Mouse (Mus musculus) liver, adult 2 months (tissue): ENCODE data around the gene Grn. TPM values are rescaled to one million over a fixed set of nuclear protein-coding genes. Genes with fewer than 3 reads are reported as not detected.

Experiments
- DNase-seq: peaks from one replicate; pipeline ENCODE4 v3.0.0-alpha.2; 2011; ENCODE audit warnings: low read depth, low spot score; ENCODE audit errors: extremely low read depth
- H3K27ac ChIP-seq: fragments of 200-500 bp; replicated peaks from 2 replicates; pipeline ENCODE4 v1.5.1; 2012; ENCODE audit warnings: low read depth, mild to moderate bottlenecking, control low read depth, inconsistent platforms, low read length; ENCODE audit not compliant: insufficient read depth
- H3K27me3 ChIP-seq: fragments of 200-500 bp; 2 replicates; pipeline ENCODE4 v1.6.1; 2012; ENCODE audit warnings: mild to moderate bottlenecking, moderate library complexity, low read length, inconsistent platforms; ENCODE audit not compliant: control insufficient read depth, insufficient read depth
- H3K36me3 ChIP-seq: fragments of 200-500 bp; 2 replicates; pipeline ENCODE4 v1.6.1; 2012; ENCODE audit warnings: low read length, inconsistent platforms; ENCODE audit not compliant: control insufficient read depth, insufficient read depth
- H3K4me1 ChIP-seq: fragments of 200-500 bp; 2 replicates; pipeline ENCODE4 v1.6.1; 2011; ENCODE audit warnings: low read length; ENCODE audit not compliant: control insufficient read depth, insufficient read depth
- H3K4me3 ChIP-seq: fragments of 200-500 bp; 2 replicates; pipeline ENCODE4 v1.5.1; 2011; ENCODE audit warnings: low read depth, mild to moderate bottlenecking, control low read depth, low read length, moderate library complexity; ENCODE audit not compliant: insufficient read depth
- H3K79me2 ChIP-seq: fragments of 200-500 bp; 2 replicates; pipeline ENCODE4 v1.6.1; 2012; ENCODE audit warnings: inconsistent platforms, mild to moderate bottlenecking, low read length, moderate library complexity; ENCODE audit not compliant: control insufficient read depth, insufficient read depth
- H3K9ac ChIP-seq: fragments of 200-500 bp; 2 replicates; pipeline ENCODE4 v1.6.1; 2012; ENCODE audit warnings: low read depth, mild to moderate bottlenecking, control low read depth, inconsistent platforms, low read length
- CTCF ChIP-seq: fragments of 200-500 bp; IDR thresholded peaks from 2 replicates; pipeline ENCODE4 v1.5.1; 2011; ENCODE audit warnings: low read depth, low read length, control low read depth
- POLR2A ChIP-seq: fragments of 200-500 bp; IDR thresholded peaks from 2 replicates; pipeline ENCODE4 v1.6.1; 2011; ENCODE audit warnings: low read length, control low read depth; ENCODE audit not compliant: insufficient read depth; ENCODE audit errors: extremely low read depth
- WGBS: fragments of 180-500 bp; shearing (Covaris S2); methylation state at CpG from one replicate; pipeline ENCODE4 v1.1.7; 2018; 5-methylcytosine and 5-hydroxymethylcytosine counted together
- polyA plus RNA-seq: library from polyadenylated mRNA; depleted of rRNA; stranded (reverse); fragments of >200 nt; gene quantifications from 2 replicates; pipeline ENCODE4 v1.2.3, GENCODE M21; 2012
- total RNA-seq: library from RNA; depleted of rRNA; stranded (reverse); fragments of >200 nt; gene quantifications from 2 replicates; pipeline ENCODE4 v1.2.3, GENCODE M21; 2014

The Grn gene
- total and polyA plus RNA-seq, 2 experiments = 53.7 to 155 TPM

DNA sequence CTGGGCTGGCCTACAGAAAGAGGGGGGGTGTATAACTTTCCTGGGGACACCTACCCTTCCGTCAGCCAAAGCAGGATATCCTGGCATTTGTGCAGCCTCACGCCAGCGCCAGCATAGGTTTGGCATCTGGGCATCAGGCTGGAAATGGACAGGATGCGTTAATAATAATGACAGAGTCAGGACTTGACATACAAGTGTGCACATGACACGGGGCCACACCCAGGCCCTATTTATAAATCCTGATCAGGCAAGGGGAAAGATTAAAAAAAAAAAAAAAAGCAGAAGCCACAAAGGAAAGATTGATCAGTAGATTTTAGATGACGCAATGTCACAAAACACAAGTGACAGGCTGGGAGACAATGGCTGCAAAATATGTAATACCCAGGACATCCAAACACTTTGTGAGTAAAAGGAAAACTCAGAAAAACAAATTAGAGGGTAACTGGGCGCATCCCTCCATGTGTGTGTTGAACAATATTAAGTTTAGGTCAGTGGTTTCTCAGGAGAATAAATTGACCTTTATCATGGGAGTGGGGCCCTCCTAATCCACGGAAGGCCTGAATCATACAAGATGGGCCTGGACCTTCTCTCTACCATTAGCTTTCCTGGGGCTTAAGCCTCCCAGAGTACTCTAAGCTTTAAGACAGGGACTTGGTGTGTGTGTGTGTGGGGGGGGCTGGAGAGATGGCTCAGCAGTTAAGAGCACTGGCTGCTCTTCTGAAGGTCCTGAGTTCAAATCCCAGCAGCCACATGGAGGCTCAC lies 4.4 kb upstream of the Grn start:
- no peak overlapping the region for H3K4me3 ChIP-seq
- H3K9ac ChIP-seq = no peak overlapping the region
- H3K27me3 ChIP-seq = no peaks in the 10 kb centered on the region
- H3K4me1 ChIP-seq = peaks cover 14% of the 10 kb centered on the region
- H3K36me3 ChIP-seq = no peaks in the 10 kb centered on the region
- no peaks in the 10 kb centered on the region for H3K79me2 ChIP-seq
- 83% methylated on average over 8 of the region's 8 CpGs for WGBS
- H3K27ac ChIP-seq = no peak overlapping the region; the same call in 1 of the 2 replicates
- no peak for DNase-seq
- no peak for TF ChIP-seq CTCF
- no peak for TF ChIP-seq POLR2A

DNA sequence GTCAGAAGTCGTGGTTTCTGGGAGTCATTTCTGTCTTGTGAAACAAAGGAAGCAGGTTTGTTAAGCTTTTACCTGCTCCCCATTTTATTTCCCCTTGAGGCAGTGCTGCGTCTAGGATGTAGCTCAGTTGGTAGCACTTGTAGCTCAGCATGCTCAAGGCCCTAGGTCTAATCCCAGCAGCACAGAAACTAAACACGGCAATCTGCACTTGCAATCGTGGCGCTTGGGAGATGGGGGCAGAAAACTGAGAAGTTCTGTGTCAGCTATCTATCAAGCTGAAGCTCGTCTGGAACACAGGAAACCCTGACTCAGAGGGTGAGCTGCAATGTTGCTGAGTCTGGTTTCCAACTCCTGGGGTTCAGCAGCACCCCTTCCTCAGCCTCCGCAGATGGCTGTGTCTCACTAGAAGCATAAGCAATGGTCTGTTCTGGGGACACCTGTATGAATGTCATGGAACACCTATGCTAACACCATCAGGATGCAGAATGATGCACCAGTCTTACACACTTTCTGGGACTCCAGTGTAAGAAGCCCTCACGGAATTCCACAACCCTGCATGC lies 1.1 kb upstream of the Grn start:
- H3K27me3 ChIP-seq = no peaks in the 10 kb centered on the region
- H3K27ac ChIP-seq = peak overlapping the region; percentile 22
- peak overlapping the region; percentile 13; the same call in 1 of the 2 replicates for H3K4me3 ChIP-seq
- H3K4me1 ChIP-seq = peaks cover 18% of the 10 kb centered on the region
- peak overlapping the region; percentile 46; the same call in 1 of the 2 replicates for H3K9ac ChIP-seq
- DNase-seq = no peak
- WGBS = 73% methylated on average over 8 of the region's 8 CpGs
- 0 out of 2 replicates have a peak, but pooled peaks cover under 1% of the 10 kb centered on the region for H3K36me3 ChIP-seq
- TF ChIP-seq CTCF (no peak), POLR2A (no peak)
- H3K79me2 ChIP-seq = no peaks in the 10 kb centered on the region; the same call in 1 of the 2 replicates

DNA sequence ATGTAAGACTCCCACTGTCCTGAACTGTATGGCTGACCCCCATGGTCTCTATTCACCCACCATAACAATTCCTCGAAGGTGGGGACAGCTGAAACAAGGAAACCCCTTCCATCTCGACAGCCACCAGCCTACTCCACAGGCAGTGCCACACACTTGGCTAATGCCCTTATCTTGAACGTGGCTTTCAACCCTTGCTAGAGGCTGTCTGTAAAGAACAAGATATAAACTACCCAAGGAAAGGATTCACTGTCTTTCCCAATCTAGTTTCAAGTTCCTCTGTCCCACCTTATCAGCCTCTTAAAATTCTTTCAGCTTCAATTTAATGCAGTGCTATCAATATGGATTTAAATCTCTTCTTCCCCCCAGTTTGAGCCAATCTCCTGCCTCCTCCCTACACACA lies 564 bp upstream of the Grn start:
- peak overlapping the region; percentile 46; the same call in 1 of the 2 replicates for H3K9ac ChIP-seq
- peak overlapping the region; percentile 15 for H3K4me3 ChIP-seq
- DNase-seq = no peak
- H3K79me2 ChIP-seq = no peaks in the 10 kb centered on the region; the same call in 1 of the 2 replicates
- peak overlapping the region; percentile 22 for H3K27ac ChIP-seq
- 0 out of 2 replicates have a peak, but pooled peaks cover 2% of the 10 kb centered on the region for H3K36me3 ChIP-seq
- peaks cover 18% of the 10 kb centered on the region for H3K4me1 ChIP-seq
- 37% methylated on average over 3 of the region's 3 CpGs for WGBS
- TF ChIP-seq CTCF (no peak), POLR2A (no peak)
- H3K27me3 ChIP-seq = no peaks in the 10 kb centered on the region

DNA sequence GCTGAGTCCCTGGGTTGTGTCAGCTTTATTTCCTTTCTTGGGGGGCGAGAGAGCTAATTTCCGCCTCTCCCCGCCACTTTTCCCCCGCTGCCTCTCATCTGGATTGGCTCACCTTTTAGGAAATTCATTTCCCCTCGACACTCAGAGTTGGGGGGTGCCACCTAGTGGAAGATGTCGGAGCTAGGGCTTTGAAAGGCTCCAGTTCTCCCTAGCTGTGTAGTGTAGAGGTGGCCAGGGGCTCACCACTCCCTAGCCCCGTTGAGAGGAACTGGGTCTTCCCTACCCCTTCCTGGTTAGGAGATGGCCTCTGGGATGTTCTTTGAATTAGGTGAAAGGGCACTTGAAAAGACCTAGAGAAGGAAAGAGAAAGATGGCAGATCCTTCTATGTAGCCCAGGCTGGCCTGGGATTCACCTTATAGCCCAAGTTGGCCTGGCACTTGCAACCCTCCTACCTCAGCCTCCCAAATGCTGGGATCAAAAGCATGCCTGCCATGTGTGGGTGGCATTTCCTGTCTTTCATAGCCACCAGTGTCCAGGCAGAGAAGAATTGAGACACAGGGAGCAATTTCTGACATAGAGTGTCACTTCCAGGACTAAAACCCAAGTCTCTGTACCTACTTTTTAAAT lies 1.0 kb downstream of the Grn start:
- Histone ChIP-seq H3K27ac (peak overlapping the region; percentile 90), H3K4me1 (peaks cover 18% of the 10 kb centered on the region), H3K27me3 (no peaks in the 10 kb centered on the region), H3K79me2 (no peaks in the 10 kb centered on the region; the same call in 1 of the 2 replicates), H3K4me3 (peak overlapping the region; percentile 86), H3K9ac (peak overlapping the region; percentile 77), H3K36me3 (peaks cover 10% of the 10 kb centered on the region; the same call in 1 of the 2 replicates)
- DNase-seq = peak; percentile 68
- 1% methylated on average over 7 of the region's 7 CpGs for WGBS
- TF ChIP-seq POLR2A (no peak), CTCF (peak; percentile 78)

DNA sequence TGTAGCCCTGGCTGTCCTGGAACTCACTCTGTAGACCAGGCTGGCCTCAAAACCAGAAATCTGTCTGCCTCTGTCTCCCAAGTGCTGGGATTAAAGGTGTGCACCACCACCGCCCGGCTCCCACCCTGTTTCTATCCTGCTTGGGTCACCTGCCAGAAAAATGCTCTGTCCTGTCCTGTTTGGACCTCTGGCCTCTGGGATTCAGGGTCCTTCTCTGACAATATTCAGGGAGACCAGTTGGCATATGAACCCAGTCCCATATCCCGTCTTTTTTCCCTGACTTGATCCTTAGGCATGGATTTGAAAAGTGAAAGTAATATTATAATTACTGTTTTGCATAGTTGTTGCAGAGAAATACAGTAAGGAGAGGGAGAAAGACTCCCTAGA lies 1.6 kb downstream of the Grn start:
- peaks cover 18% of the 10 kb centered on the region for H3K4me1 ChIP-seq
- H3K9ac ChIP-seq = peak overlapping the region; percentile 79
- no peaks in the 10 kb centered on the region for H3K27me3 ChIP-seq
- WGBS = 23% methylated on average over 3 of the region's 3 CpGs
- H3K4me3 ChIP-seq = peak overlapping the region; percentile 55; the same call in 1 of the 2 replicates
- H3K27ac ChIP-seq = peak overlapping the region; percentile 83
- TF ChIP-seq POLR2A (no peak), CTCF (no peak)
- no peaks in the 10 kb centered on the region; the same call in 1 of the 2 replicates for H3K79me2 ChIP-seq
- H3K36me3 ChIP-seq = peaks cover 11% of the 10 kb centered on the region; the same call in 1 of the 2 replicates
- no peak for DNase-seq
